Mouse (Mus musculus) liver, embryonic 14.5 days (tissue): ENCODE results near the gene Gm38393. TPM values are rescaled to one million over a fixed set of nuclear protein-coding genes. Genes with fewer than 3 reads are reported as not detected.

Experiments
- ATAC-seq: fragments of 200-750 bp; cut with Nextera tagmentation; 2 replicates; pipeline ENCODE4 v1.8.0; 2017; ENCODE audit warnings: moderate number of reproducible peaks, mild to moderate bottlenecking, moderate library complexity; ENCODE audit not compliant: insufficient read depth
- DNase-seq, 3 experiments: peaks; one replicate each; pipeline ENCODE4 v3.0.0-alpha.2; 2012 to 2013; ENCODE audit warnings: low read depth in 3 of 3, low spot score in 3 of 3
- H3K27ac ChIP-seq: fragments of 300-500 bp; sonication (generic); 2 replicates; pipeline ENCODE4 v1.5.1; 2014; ENCODE audit warnings: moderate library complexity, mild to moderate bottlenecking, control low read depth, inconsistent platforms
- H3K27me3 ChIP-seq: fragments of 300-500 bp; sonication (generic); 2 replicates; pipeline ENCODE4 v1.6.1; 2014; ENCODE audit warnings: mild to moderate bottlenecking, low read length, moderate library complexity; ENCODE audit not compliant: control insufficient read depth, insufficient read depth
- H3K36me3 ChIP-seq: fragments of 300-500 bp; sonication (generic); replicated peaks from 2 replicates; pipeline ENCODE4 v1.6.1; 2014; ENCODE audit warnings: low read depth; ENCODE audit not compliant: control insufficient read depth, insufficient read depth
- H3K4me1 ChIP-seq, 2 experiments: fragments of 200-500 bp in 1 of 2; fragments of 300-500 bp in 1 of 2; sonication (generic) in 1 of 2; replicated peaks; 2 replicates each; pipeline ENCODE4 v1.6.1; 2012 to 2014; ENCODE audit warnings: antibody characterized with exemption in 1 of 2, inconsistent platforms in 1 of 2, low read length in 1 of 2; ENCODE audit not compliant: control insufficient read depth in 2 of 2, insufficient read depth in 2 of 2
- H3K4me2 ChIP-seq: fragments of 300-500 bp; sonication (generic); 2 replicates; pipeline ENCODE4 v1.6.1; 2014; ENCODE audit warnings: low read depth, mild to moderate bottlenecking, control low read depth, moderate library complexity
- H3K4me3 ChIP-seq, 2 experiments: fragments of 200-500 bp in 1 of 2; fragments of 300-500 bp in 1 of 2; sonication (generic) in 1 of 2; 2 replicates each; pipeline ENCODE4 v1.5.1; 2012 to 2014; ENCODE audit warnings: low read depth in 2 of 2, low read length in 2 of 2, mild to moderate bottlenecking in 2 of 2, control low read depth in 1 of 2, inconsistent platforms in 1 of 2, moderate library complexity in 1 of 2; ENCODE audit not compliant: insufficient read depth in 1 of 2
- H3K9ac ChIP-seq: fragments of 300-500 bp; sonication (generic); replicated peaks from 2 replicates; pipeline ENCODE4 v1.6.1; 2014; ENCODE audit warnings: mild to moderate bottlenecking, control low read depth, moderate library complexity
- H3K9me3 ChIP-seq: fragments of 300-500 bp; sonication (generic); 2 replicates; pipeline ENCODE4 v1.6.1; 2016; ENCODE audit warnings: low read length, mixed read lengths; ENCODE audit not compliant: control insufficient read depth
- CTCF ChIP-seq: IDR thresholded peaks from 2 replicates; pipeline ENCODE4 v1.5.1; 2016; ENCODE audit warnings: antibody characterized with exemption, low read depth, control low read depth
- EP300 ChIP-seq: IDR thresholded peaks from 2 replicates; pipeline ENCODE4 v1.6.1; 2016; ENCODE audit warnings: antibody characterized with exemption, low read depth
- WGBS: fragments of 180-500 bp; shearing (Covaris S2); extraction: QIAGEN DNeasy Blood & Tissue Kit; methylation state at CpG from one replicate; pipeline ENCODE4 v1.1.7; 2014; ENCODE audit not compliant: insufficient replicate concordance; 5-methylcytosine and 5-hydroxymethylcytosine counted together
- polyA plus RNA-seq, 2 experiments: library from polyadenylated mRNA; depleted of rRNA in 1 of 2; stranded (reverse) in 1 of 2; unstranded in 1 of 2; fragments of >200 nt; fragmentation: Nextera tagmentation in 1 of 2; extraction: Ambion mirVana in 1 of 2; gene quantifications; 2 replicates each; pipeline versions ENCODE4 v1.2.1 to v1.2.3; 2012 to 2014

Gm38393 gene
- polyA plus RNA-seq (2012; rRNA removed): 0.40 and 0.55 TPM in 2 replicates
- polyA plus RNA-seq (2014; fragmentation: Nextera tagmentation; extraction: Ambion mirVana): 0.18 TPM in 1 of 2 replicates, not detected in the other

- Histone ChIP-seq H3K9ac (peak within 1 kb of the TSS; percentile 43), H3K9me3 (no peaks in the 10 kb centered on the region), H3K27ac (no peak within 1 kb of the TSS), H3K27me3 (no peaks in the 10 kb centered on the region), H3K4me3 (peak within 1 kb of the TSS; percentile 47 to 52), H3K36me3 (no peaks in the 10 kb centered on the region), H3K4me1 (0 out of 4 replicates have a peak, but pooled peaks cover 0 to 6% of the 10 kb centered on the region in 2 experiments), H3K4me2 (peak within 1 kb of the TSS; percentile 64)
- no peak for TF ChIP-seq CTCF
- TF ChIP-seq EP300: no peak
- peak in 1 of 3 experiments; percentile 1 for DNase-seq
- peak; percentile 32; the same call in 1 of the 2 replicates for ATAC-seq
- WGBS: 39% methylated on average over 30 of the region's 30 CpGs
Observed at GRCm38 (mm10) chr7:60004606-60005330, at the start of gene Gm38393, which contains the start of gene Snurf. Gm38393 (minus strand) TSS chr7:60005064. Snurf (minus strand) TSS chr7:60005049.

DNA sequence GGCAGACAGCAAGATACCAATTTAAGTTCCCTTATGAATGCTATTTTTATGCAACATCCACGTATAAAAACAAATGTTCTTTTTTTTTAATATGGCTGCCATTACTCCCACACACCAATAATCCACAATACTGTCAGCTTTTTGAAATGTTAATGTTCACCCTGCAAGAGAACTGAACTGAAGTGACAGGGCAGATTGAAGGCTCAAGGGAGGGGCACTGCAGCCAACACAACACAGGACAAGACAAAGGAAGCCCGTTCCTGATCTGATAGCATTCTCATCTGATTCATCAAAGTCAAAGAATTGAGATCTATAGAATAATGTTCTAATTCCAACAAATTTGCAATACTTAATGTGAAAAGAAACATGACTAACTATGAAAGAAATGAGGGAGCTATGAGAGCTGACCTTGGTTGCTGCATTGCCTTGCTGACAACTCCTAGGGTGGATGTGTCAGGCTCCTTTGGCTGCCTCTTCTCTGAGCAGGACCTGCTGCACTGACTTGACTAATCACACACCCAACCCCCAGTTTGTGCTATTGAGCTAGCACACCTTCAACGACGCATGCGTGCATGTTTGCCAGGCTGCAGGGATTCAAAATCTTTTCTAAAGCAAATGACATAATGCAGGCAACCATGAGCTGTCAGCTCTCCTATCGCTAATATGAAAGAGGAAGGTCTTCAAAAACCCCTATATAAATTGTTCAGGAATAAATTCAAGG, 42.8 kb upstream of the Gm38393 start:
- no peak overlapping the region for H3K27ac ChIP-seq
- H3K36me3 ChIP-seq: no peaks in the 10 kb centered on the region
- no peak for TF ChIP-seq CTCF
- TF ChIP-seq EP300: no peak
- DNase-seq (no peak), ATAC-seq (no peak)
- H3K4me3 ChIP-seq: no peak overlapping the region
- no peaks in the 10 kb centered on the region for H3K27me3 ChIP-seq
- 60% methylated on average over 6 of the region's 6 CpGs for WGBS
- no peak overlapping the region for H3K4me2 ChIP-seq
- H3K4me1 ChIP-seq: no peaks in the 10 kb centered on the region
- H3K9ac ChIP-seq: no peak overlapping the region
- no peaks in the 10 kb centered on the region for H3K9me3 ChIP-seq

DNA sequence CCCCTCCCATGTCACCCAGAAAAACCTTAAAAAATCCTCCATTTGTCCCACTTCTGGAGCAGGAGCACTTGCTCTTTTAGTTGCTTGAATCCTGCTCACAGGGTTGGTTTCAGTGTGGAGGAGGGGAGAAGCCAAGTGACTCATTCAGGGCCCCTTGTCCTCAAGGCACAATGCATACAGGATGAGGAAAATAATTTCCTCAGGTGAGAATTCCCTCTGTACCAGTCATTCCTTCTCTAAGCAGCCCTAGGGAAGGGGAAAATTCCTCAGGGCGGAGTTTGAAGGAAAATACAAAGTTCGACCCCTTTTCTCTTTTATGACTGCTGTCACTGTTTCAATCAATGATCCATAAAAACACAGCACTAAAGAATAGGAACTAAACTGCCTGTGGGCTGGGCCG, 8.3 kb upstream of the Gm38393 start:
- Histone ChIP-seq H3K9me3 (no peaks in the 10 kb centered on the region), H3K4me1 (no peaks in the 10 kb centered on the region), H3K4me2 (no peak overlapping the region), H3K27me3 (no peaks in the 10 kb centered on the region), H3K9ac (no peak overlapping the region), H3K36me3 (no peaks in the 10 kb centered on the region), H3K27ac (no peak overlapping the region), H3K4me3 (no peak overlapping the region)
- ATAC-seq (no peak), DNase-seq (no peak)
- TF ChIP-seq CTCF: no peak
- TF ChIP-seq EP300: no peak
- WGBS: 43% methylated on average over 3 of the region's 3 CpGs

DNA sequence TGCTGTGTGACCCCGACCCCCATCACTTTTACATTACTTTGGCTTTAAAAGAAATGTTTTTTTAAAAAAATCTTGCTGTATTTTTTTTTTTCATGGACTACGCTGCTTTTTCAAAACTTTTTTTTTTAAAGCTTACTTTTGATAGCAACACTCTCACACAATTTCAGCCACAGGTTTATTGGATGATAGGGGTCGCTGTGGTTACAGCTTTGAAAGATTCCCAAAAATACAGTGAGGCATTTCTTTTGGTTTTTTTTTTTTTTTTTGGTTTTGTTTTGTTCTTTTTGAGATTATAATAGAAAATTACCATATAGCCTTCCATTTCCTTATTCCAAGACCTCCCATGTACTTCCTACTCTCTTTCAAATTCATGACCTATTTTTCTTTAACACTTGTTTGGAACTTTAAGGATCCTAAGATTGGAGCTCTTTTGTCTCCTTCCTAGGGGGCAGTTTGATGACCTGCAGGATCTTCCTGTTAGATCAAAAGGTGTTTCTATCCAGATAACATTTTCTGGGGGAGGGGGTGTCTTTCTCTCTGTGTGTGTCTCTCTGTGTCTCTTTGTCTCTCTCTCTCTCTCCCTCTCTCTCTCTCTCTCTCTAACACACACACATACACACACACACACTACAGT, 3.0 kb upstream of the Gm38393 start:
- Histone ChIP-seq H3K27ac (no peak overlapping the region), H3K4me3 (no peak overlapping the region), H3K4me2 (no peak overlapping the region), H3K4me1 (0 out of 4 replicates have a peak, but pooled peaks cover 0 to 3% of the 10 kb centered on the region in 2 experiments), H3K27me3 (no peaks in the 10 kb centered on the region), H3K9me3 (no peaks in the 10 kb centered on the region), H3K9ac (no peak overlapping the region), H3K36me3 (no peaks in the 10 kb centered on the region)
- ATAC-seq: no peak
- WGBS: 33% methylated on average over 3 of the region's 3 CpGs
- TF ChIP-seq CTCF (no peak), EP300 (no peak)
- no peak for DNase-seq

- H3K27ac ChIP-seq: no peak overlapping the region
- no peaks in the 10 kb centered on the region for H3K9me3 ChIP-seq
- H3K4me2 ChIP-seq: no peak overlapping the region
- DNase-seq (no peak), ATAC-seq (no peak)
- no peak overlapping the region for H3K4me3 ChIP-seq
- TF ChIP-seq CTCF (no peak), EP300 (no peak)
- H3K4me1 ChIP-seq: 0 out of 4 replicates have a peak, but pooled peaks cover 0 to 6% of the 10 kb centered on the region in 2 experiments
- WGBS: 46% methylated on average over 2 of the region's 2 CpGs
- H3K9ac ChIP-seq: no peak overlapping the region
- H3K27me3 ChIP-seq: no peaks in the 10 kb centered on the region
- H3K36me3 ChIP-seq: no peaks in the 10 kb centered on the region
Observed at GRCm38 (mm10) chr7:60006262-60006661, 1.4 kb upstream of the Gm38393 start.
